Comparison of ENCODE assay signal across 32 mouse cellular contexts in genomic region chrX:144325375-144325774, GRCm38 (mm10).
"Had no signal": no experiment of that assay in that cellular context is flagged by ENCODE, and none has a peak within 500 bp of the region (broad histone marks: within the 10 kb centered on the region; RNA-seq: fewer than 3 reads in every experiment).

No protein-coding gene starts in this region.

- H3K9ac ChIP-seq: heart, embryonic 12.5 days; heart, embryonic 13.5 days; heart, embryonic 15.5 days; hindbrain, embryonic 12.5 days; hindbrain, embryonic 13.5 days; hindbrain, embryonic 14.5 days; hindbrain, embryonic 15.5 days; intestine, embryonic 15.5 days; kidney, embryonic 15.5 days had no signal

- H3K9me3 ChIP-seq: heart, embryonic 10.5 days; heart, embryonic 12.5 days; heart, embryonic 13.5 days; heart, embryonic 15.5 days; hindbrain, embryonic 10.5 days; hindbrain, embryonic 12.5 days; hindbrain, embryonic 13.5 days; hindbrain, embryonic 15.5 days; intestine, embryonic 15.5 days; kidney, embryonic 15.5 days had no signal

- DNase-seq: heart, postnatal 10 days; heart, postnatal 14 days; heart, postnatal 36 days; heart, postnatal 4 days; kidney, adult 11 months; kidney, adult 18-20 months; kidney, adult 2 months; kidney, adult 8-10 months; kidney, adult 9 months; kidney, postnatal 10 days; kidney, postnatal 14 days; kidney, postnatal 25 days; kidney, postnatal 36 days; kidney, postnatal 4 days; layer of hippocampus, adult 9-11 months; layer of hippocampus, postnatal 36 days had no signal

- H3K4me3 ChIP-seq: heart, embryonic 10.5 days; heart, embryonic 12.5 days; heart, embryonic 13.5 days; heart, embryonic 15.5 days; hindbrain, embryonic 10.5 days; hindbrain, embryonic 12.5 days; hindbrain, embryonic 13.5 days; hindbrain, embryonic 15.5 days; intestine, embryonic 15.5 days; kidney, embryonic 15.5 days; layer of hippocampus, adult 2 months; left cerebral cortex, adult 2 months had no signal

- H3K27me3 ChIP-seq: heart, embryonic 12.5 days; heart, embryonic 13.5 days; heart, embryonic 15.5 days; hindbrain, embryonic 12.5 days; hindbrain, embryonic 13.5 days; hindbrain, embryonic 15.5 days; intestine, embryonic 15.5 days; kidney, embryonic 15.5 days had no signal

- H3K4me2 ChIP-seq: heart, embryonic 11.5 days; heart, embryonic 12.5 days; heart, embryonic 13.5 days; heart, embryonic 15.5 days; hindbrain, embryonic 12.5 days; hindbrain, embryonic 13.5 days; hindbrain, embryonic 14.5 days; hindbrain, embryonic 15.5 days; intestine, embryonic 15.5 days; kidney, embryonic 15.5 days had no signal

- H3K27ac ChIP-seq: heart, embryonic 10.5 days; heart, embryonic 13.5 days; heart, embryonic 15.5 days; hindbrain, embryonic 10.5 days; hindbrain, embryonic 12.5 days; hindbrain, embryonic 13.5 days; hindbrain, embryonic 14.5 days; hindbrain, embryonic 15.5 days; hindbrain, postnatal 0 days; intestine, embryonic 15.5 days; kidney, embryonic 15.5 days; kidney, postnatal 0 days; layer of hippocampus, adult 2 months; left cerebral cortex, adult 2 months had no signal

- H3K36me3 ChIP-seq: hindbrain, embryonic 12.5 days; hindbrain, embryonic 13.5 days; hindbrain, embryonic 15.5 days; intestine, embryonic 15.5 days had no signal

- H3K4me1 ChIP-seq: heart, embryonic 10.5 days; heart, embryonic 12.5 days; heart, embryonic 13.5 days; heart, embryonic 15.5 days; hindbrain, embryonic 10.5 days; hindbrain, embryonic 12.5 days; hindbrain, embryonic 13.5 days; hindbrain, embryonic 15.5 days; intestine, embryonic 15.5 days; kidney, embryonic 15.5 days had no signal
